Mouse (Mus musculus): Measurements from ENCODE around the gene Wbp2.
"Not testable (repeated sequence)": the region's sequence is repeated elsewhere in the genome, so short reads cannot be mapped to it uniquely, and the experiment has no call there.

Wbp2 gene

DNA sequence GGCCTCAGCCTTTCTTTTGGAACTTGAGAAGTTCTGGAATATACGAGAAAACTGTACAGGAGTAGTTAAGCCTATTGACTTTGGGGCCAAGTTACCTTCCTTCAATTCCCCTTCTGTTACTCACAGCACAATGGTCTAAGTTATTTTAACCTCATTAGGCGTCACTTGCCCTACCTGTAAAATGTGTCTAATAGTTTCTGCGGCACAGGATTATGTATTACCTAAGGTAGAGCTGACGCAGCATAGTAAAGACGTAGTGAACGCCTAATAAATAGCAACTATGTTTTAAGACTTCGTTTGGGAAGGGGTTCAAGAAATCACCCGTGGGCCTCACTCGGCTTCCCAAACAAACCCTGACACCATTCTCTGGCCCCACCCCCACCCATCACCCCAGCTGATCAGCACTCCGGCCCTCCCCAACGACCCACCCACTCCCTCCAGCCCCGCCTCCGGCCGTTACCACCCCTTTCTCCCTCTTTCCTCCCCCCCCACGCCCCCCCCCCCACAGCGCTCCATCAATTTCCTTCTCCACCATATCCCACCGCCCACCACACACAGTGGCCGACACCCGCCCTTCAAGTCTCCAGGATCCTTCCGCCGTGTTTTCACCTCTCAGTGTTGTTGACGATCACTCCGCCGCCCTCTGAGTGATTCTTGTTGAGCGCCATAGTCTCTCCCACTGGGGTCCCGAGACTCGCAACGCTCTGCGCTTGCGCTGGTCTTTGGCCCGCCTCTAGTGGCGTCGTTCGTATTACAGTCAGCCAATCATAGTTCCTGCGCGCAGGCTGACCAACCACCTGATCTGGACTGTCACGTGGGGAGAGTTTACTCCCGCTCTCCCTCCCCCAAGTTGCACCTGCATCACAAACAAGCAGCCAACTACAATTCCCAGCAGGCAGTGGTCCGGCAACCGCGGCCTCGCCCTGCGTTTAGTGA, at the start of gene Wbp2:
Gene Wbp2, minus strand, starts transcription at position 738 of the 936 bp plus-strand sequence.
- peak; percentile 97 to 99 for DNase-seq (ENCODE audit: low spot score in 2 of 2)

DNA sequence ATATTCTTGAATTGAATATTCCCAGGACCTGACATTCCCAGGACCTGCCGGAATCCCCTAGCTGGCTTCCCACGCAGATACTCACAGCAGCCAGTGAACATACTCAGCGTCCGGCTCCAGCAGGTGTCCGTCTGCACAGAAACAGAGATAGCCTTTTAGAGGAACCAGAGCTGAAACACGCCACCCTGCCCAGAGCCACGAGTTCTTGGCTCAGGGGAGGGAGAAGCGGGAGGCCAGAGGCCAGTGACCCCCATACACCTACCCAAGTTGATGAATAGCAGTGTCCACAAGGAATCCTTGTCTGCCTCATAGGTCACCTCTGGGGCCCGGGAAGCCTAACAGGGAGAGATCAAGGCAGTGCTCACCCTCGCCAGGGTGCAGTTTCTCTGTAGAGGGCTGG, 47.4 kb upstream of the Wbp2 start:
- no peak for DNase-seq (ENCODE audit: low spot score in 2 of 2)

DNA sequence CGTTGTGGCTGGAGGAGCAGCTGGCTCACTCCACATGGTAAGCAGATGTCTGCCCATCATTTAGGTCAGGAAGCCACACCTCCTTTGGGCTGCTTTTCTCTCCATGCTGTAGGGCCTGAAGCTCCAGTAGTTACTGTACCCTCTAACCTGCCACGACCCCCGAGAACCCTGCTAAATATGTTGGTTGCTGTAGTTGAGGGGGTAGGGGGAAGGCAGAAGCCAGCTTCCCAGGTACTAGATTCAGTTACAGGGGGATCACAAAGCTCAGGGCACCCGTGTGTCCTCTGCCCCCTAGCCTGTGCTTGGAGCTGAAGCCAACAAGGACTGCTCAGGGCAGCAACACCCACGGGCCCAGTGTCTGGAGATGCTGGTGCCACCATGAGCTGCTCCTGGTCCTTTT, 46.7 kb upstream of the Wbp2 start:
- DNase-seq (ENCODE audit: low spot score in 2 of 2) = no peak

- DNase-seq (ENCODE audit: low spot score in 2 of 2) = no peak
Measured at GRCm38 (mm10) chr11:116132366-116133333, 45.9 kb upstream of the Wbp2 start.

DNA sequence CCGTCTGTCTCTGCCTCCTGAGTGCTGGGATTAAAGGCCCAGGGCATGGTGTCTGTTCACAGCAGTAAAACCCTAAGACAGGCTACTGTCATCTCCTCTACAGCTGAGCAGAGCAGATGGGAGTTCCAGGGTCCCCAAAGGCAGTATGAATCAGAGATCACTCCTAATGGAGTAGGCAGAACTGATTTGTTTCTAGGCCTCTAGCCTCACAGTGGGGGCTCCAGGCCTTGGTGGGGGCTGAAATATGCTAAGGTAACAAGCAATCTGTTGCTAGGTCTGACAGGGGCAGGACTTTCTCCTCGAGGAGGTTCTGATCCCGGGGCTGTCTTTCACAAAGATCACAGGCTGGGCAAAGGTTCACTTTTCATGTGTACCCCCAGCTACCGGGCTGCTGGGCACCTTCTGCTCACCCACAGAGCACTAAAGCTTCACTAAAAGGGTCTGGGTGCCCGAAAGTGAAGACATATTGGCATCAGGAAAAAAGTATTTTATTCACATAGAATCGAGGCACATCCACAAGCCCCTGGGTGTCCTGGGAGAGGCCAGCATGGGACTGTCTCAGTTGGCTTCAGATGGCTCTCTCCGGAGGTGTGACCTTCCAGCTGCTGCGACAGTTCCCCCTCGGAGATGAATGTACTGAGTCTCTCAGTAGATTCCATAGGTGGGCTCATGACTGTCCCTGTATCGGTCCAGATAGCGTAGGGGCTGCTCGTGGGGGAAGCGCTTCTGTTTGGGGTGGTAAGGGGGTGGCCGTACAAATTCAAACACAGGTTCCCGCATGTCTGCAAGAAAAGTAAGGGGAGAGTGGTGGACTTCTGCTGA, 44.8 kb upstream of the Wbp2 start:
- no peak for DNase-seq (ENCODE audit: low spot score in 2 of 2)

GRCm38 (mm10) chr11:116130488-116131205, 43.9 kb upstream of the Wbp2 start, which contains the start of gene Trim65:
Gene Trim65 (minus strand): TSS chr11:116131128.
- peak; percentile 87 for DNase-seq (ENCODE audit: low spot score in 2 of 2)

GRCm38 (mm10) chr11:116129993-116130487, 43.2 kb upstream of the Wbp2 start:
- DNase-seq (ENCODE audit: low spot score in 2 of 2) = no peak

- no peak for DNase-seq (ENCODE audit: low spot score in 2 of 2)
Measured at GRCm38 (mm10) chr11:116129091-116129790, 42.4 kb upstream of the Wbp2 start.

DNA sequence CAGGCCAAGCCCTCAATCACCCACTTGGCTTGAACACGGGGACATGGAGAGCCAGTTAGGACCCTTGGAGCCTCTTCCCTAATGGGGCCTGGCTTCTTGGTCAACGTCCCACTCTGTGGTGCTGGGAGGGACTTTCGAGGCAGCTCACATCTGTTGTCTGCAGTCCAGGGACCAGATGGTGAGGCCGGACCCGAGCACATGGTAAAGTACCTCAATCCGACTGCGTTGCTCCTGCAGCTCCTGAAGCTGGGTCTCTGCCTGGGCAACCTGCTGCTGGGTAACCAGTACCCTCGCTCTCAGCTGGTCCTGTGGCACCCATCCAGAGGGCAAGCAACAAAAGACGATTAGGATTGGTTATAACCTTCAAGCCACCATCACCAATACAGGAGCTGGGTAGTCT, 41.2 kb upstream of the Wbp2 start:
- no peak for DNase-seq (ENCODE audit: low spot score in 2 of 2)

- DNase-seq (ENCODE audit: low spot score in 2 of 2) = no peak
Measured at GRCm38 (mm10) chr11:116127156-116127980, 40.6 kb upstream of the Wbp2 start, which contains the start of gene Trim47. Gene Trim47 (minus strand): TSS chr11:116127210.

DNA sequence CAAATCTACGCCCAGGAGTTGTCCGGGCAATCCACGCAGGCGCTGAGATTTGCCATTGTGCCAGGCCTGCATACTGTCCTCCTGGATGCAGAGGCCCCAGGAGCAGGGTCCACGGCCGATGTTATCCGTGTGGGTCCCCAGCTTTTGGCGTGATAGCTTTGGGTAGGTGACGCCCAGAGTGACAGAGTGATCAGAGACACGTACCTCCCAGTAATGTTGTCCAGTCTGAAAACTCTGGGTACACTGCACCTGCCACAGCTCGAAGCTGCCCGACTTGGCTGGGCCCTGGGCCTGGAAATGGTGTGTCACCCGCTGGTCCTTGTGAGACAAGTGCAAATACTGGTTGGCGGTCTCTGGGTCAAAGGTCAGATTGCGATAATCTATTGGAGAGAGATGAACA, 39.5 kb upstream of the Wbp2 start:
- no peak for DNase-seq (ENCODE audit: low spot score in 2 of 2)

- not testable (repeated sequence) for DNase-seq (ENCODE audit: low spot score in 2 of 2)
Measured at GRCm38 (mm10) chr11:116121731-116122245, 35.0 kb upstream of the Wbp2 start.

GRCm38 (mm10) chr11:116117819-116118218, 31.0 kb upstream of the Wbp2 start:
- DNase-seq (ENCODE audit: low spot score in 2 of 2) = no peak

- DNase-seq (ENCODE audit: low spot score in 2 of 2) = no peak
Measured at GRCm38 (mm10) chr11:116117241-116117640, 30.4 kb upstream of the Wbp2 start.

- no peak for DNase-seq (ENCODE audit: low spot score in 2 of 2)
Measured at GRCm38 (mm10) chr11:116111611-116112203, 24.9 kb upstream of the Wbp2 start.

DNA sequence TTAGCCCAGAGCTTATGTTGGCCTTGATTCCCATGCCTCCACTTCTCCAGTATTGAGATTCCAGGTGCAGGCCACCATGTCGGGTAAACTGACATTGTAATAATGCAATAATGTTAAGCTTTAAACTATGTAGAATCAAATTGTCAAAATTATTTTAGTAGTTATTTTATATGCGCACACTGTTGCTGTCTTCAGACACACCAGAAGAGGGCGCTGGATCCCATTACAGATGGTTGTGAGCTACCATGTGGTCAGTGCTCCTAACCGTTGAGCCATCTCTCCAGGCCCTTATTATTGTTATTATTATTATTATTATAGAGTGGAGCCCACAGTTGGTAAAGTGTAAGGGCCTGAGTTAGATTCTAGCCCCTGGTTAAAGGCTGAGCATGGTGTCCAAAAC, 24.3 kb upstream of the Wbp2 start:
- DNase-seq (ENCODE audit: low spot score in 2 of 2) = no peak

- DNase-seq (ENCODE audit: low spot score in 2 of 2) = no peak
Measured at GRCm38 (mm10) chr11:116110540-116110939, 23.7 kb upstream of the Wbp2 start.

DNA sequence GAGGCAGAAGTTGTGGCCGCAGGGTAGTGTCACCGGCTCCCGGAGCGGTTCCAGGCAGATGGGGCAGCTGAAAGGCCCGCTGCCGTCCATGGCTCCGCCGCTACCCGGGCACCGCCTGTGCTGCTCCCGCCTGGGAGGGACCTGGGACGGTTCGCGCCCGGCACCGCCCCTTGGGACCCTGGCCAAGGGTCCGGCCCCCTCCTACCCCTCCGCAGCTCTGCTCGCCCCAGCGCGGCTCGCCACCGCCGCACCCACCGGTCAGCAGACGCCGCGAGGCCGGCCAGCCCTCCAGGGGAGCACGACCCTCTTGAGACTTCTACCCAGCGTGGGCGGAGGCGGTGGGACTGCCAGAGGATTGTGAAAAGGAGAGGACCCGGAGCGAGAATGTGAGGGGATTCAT, 23.3 kb upstream of the Wbp2 start:
- DNase-seq (ENCODE audit: low spot score in 2 of 2) = no peak

All from right cerebral cortex, adult 2 months (tissue).